Mouse (Mus musculus) G1E (cell line): ENCODE measurements around the gene Rnf123. TPM values are rescaled to one million over a fixed set of nuclear protein-coding genes. Genes with fewer than 3 reads are reported as not detected.

Experiments
- ATAC-seq: 2 replicates; pipeline ENCODE4 v1.8.0; 2016; ENCODE audit warnings: mild to moderate bottlenecking; ENCODE audit not compliant: insufficient number of reproducible peaks, poor library complexity, low FRiP score, severe bottlenecking; ENCODE audit errors: extremely low read depth
- DNase-seq: peaks from one replicate; pipeline ENCODE4 v3.0.0; 2012; ENCODE audit warnings: low spot score
- H3K27me3 ChIP-seq: 2 replicates; pipeline ENCODE4 v1.6.1; 2012; ENCODE audit warnings: mild to moderate bottlenecking, low read length, inconsistent platforms; ENCODE audit not compliant: insufficient read depth
- H3K36me3 ChIP-seq: replicated peaks from 2 replicates; pipeline ENCODE3; 2012; ENCODE audit warnings: mild to moderate bottlenecking, inconsistent platforms
- H3K4me1 ChIP-seq: 2 replicates; pipeline ENCODE4 v1.6.1; 2012; ENCODE audit warnings: low read depth, low read length, inconsistent platforms, mixed read lengths; ENCODE audit not compliant: insufficient read depth
- H3K4me3 ChIP-seq: 2 replicates; pipeline ENCODE4 v1.5.1; 2012; ENCODE audit warnings: low read depth, mild to moderate bottlenecking, inconsistent platforms, low read length, moderate library complexity, mixed read lengths
- H3K9me3 ChIP-seq: replicated peaks from 2 replicates; pipeline ENCODE4 v1.6.1; 2012; ENCODE audit warnings: inconsistent platforms
- CTCF ChIP-seq: IDR thresholded peaks from 2 replicates; pipeline ENCODE4 v1.5.1; 2012; ENCODE audit warnings: low read depth, low read length, inconsistent platforms, mixed read lengths
- GATA1 ChIP-seq: IDR thresholded peaks from 2 replicates; pipeline ENCODE4 v1.6.1; 2012; ENCODE audit warnings: borderline replicate concordance, low read length, inconsistent platforms, mixed read lengths
- GATA2 ChIP-seq: IDR thresholded peaks from 2 replicates; pipeline ENCODE4 v1.6.1; 2012; ENCODE audit warnings: low read depth, low read length, inconsistent platforms, borderline replicate concordance
- POLR2AphosphoS5 ChIP-seq: IDR thresholded peaks from 2 replicates; pipeline ENCODE4 v1.6.1; 2012; ENCODE audit warnings: low read depth, low read length, inconsistent platforms; ENCODE audit not compliant: insufficient replicate concordance
- TAL1 ChIP-seq: conservative IDR thresholded peaks from 2 replicates; pipeline ENCODE4 v1.6.1; 2012; ENCODE audit warnings: low read depth, low read length, inconsistent platforms, mixed read lengths
- polyA plus RNA-seq: library from polyadenylated mRNA; stranded (reverse); fragments of >175 nt; gene quantifications from 2 replicates; pipeline ENCODE4 v1.2.3, GENCODE M21; 2012
- total RNA-seq, 2 experiments: library from RNA; stranded (forward) in 1 of 2; stranded (reverse) in 1 of 2; fragments of 200-1000 nt in 1 of 2; fragments of >200 nt in 1 of 2; fragmentation: Nextera tagmentation in 1 of 2; gene quantifications; 2 replicates each; pipeline ENCODE4 v1.2.3; 2014 to 2017

Rnf123 gene
- total and polyA plus RNA-seq, 3 experiments = 18.6 to 255 (median 74.5) TPM

DNA sequence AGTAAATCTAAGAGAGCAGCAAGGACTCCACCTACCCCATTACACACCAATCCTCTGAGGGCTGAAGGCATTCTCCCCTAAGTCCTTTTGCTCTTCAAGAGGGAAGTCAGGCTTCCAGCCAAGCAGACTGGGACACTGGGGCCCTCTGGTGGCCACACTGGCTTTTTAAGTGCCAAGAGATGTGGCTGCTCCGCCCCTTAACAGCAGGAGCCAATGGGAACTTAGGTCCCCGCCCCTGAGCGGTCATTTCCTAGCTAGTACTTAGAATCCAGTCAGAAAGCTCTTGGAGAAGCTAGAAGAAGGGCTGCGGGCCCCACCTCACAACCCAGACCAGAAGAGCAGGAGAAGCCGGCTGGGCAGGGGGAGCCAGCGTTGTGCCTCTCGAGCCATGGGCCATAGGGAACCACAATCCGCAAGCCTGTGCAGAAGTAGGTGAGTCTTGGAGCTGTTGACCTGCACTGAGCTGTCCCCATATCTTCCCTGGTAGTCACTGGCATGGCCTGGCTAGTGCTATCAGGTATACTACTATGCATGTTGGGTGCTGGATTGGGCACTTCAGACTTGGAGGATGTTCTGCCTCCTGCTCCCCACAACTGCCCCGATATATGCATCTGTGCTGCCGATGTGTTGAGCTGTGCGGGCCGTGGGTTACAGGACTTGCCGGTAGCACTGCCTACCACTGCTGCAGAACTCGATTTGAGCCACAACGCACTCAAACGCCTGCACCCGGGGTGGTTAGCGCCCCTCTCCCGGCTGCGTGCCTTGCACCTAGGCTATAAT lies 30.1 kb downstream of the Rnf123 start, which contains the start of gene Amigo3:
Gene Amigo3, plus strand, starts transcription at position 275 of the 780 bp plus-strand sequence.
- Histone ChIP-seq H3K27me3 (no peaks in the 10 kb centered on the region; the same call in 1 of the 2 replicates), H3K36me3 (peaks cover 87% of the 10 kb centered on the region), H3K9me3 (no peaks in the 10 kb centered on the region), H3K4me3 (peak within 1 kb of the TSS; percentile 52; the same call in 1 of the 2 replicates), H3K4me1 (peaks cover 61% of the 10 kb centered on the region)
- ATAC-seq (peak; percentile 48), DNase-seq (peak; percentile 90)
- TF ChIP-seq POLR2AphosphoS5 (0 out of 2 replicates have a peak, but pooled peaks have one; percentile 69), GATA2 (no peak), CTCF (peak; percentile 61; the same call in 1 of the 2 replicates)

DNA sequence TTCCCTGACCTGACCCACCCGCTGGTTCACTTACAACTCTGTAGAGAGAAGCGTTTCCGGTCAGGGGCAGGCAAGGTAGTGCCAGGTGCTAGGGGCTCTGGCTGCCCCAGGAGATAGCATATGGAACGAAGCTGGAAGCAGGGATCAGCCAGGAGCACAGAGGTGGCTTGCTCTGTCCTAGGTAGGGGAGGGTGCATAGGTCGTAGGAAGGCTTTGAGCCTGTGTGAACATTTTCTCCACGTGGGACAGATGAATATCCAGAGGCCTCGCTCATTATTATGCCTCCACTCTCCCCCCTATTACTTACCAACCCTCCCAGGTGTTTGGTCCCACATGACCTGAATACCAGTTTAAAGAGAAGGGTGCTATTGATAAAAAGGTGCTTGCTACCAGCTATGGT lies 30.7 kb downstream of the Rnf123 start:
- Histone ChIP-seq H3K4me3 (no peak overlapping the region), H3K36me3 (peaks cover 87% of the 10 kb centered on the region), H3K27me3 (no peaks in the 10 kb centered on the region; the same call in 1 of the 2 replicates), H3K9me3 (no peaks in the 10 kb centered on the region), H3K4me1 (peaks cover 68% of the 10 kb centered on the region)
- DNase-seq (no peak), ATAC-seq (no peak)
- no peak for TF ChIP-seq GATA2
- TF ChIP-seq POLR2AphosphoS5 = peak; percentile 20; the same call in 1 of the 2 replicates

DNA sequence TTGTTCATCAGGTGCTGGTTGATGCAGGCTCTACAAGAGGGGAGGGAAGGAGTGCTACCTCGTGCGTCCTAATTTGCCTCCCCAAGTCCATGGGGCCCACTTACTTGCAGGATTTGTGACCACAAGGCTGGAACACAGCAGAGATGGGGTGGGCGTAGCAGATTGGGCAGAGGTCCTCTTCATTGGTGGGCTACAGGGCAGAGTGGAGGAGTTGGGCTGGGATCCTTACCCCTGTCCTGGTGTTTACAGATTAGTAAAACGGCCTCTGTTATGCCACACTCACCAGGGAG lies 31.3 kb downstream of the Rnf123 start:
- peaks cover 87% of the 10 kb centered on the region for H3K36me3 ChIP-seq
- no peaks in the 10 kb centered on the region for H3K9me3 ChIP-seq
- no peaks in the 10 kb centered on the region; the same call in 1 of the 2 replicates for H3K27me3 ChIP-seq
- TF ChIP-seq TAL1 (no peak), GATA2 (no peak), POLR2AphosphoS5 (no peak; the same call in 1 of the 2 replicates), GATA1 (no peak), CTCF (no peak)
- ATAC-seq = no peak
- DNase-seq = no peak
- peaks cover 72% of the 10 kb centered on the region for H3K4me1 ChIP-seq
- H3K4me3 ChIP-seq = no peak overlapping the region

DNA sequence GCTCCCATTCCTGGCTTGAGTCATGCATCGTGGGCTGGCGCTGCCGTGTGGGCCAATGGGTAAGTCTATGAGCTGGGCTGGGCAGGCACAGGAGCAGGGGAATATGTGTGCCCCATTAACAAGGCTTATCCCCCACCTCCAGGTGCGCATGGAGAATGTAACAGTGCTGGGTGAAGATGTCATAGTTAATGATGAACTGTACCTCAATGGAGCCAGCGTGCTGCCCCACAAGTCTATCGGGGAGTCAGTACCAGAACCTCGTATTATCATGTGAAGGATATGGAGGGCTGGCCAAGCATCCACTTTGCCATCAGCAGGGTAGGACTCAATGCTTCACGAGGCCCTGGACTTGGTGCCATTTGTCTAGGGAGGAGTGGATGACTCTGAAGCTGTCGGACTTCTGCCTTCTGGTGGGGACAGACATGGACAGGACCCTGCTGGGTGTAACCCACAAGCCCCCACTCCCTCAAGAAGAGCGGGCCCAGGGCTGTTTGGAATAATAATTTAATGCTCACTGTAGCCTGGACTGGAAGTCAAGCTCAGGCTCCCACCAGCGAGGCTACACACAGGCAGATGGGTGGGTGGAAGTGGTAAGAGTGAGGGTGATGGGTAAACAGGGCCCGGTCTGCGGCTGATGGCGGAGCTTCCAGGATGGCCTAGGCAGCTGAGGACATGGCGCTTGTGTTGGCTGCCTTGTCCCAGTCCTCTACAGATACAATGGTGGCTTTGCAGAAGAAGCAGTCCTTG lies 31.8 kb downstream of the Rnf123 start:
- Histone ChIP-seq H3K9me3 (no peaks in the 10 kb centered on the region), H3K27me3 (no peaks in the 10 kb centered on the region; the same call in 1 of the 2 replicates), H3K36me3 (peaks cover 87% of the 10 kb centered on the region), H3K4me3 (no peak overlapping the region; the same call in 1 of the 2 replicates), H3K4me1 (peaks cover 75% of the 10 kb centered on the region)
- DNase-seq = no peak
- no peak for TF ChIP-seq CTCF
- TF ChIP-seq POLR2AphosphoS5 = no peak
- no peak for TF ChIP-seq GATA1
- no peak for TF ChIP-seq TAL1
- TF ChIP-seq GATA2 = no peak
- ATAC-seq = no peak

DNA sequence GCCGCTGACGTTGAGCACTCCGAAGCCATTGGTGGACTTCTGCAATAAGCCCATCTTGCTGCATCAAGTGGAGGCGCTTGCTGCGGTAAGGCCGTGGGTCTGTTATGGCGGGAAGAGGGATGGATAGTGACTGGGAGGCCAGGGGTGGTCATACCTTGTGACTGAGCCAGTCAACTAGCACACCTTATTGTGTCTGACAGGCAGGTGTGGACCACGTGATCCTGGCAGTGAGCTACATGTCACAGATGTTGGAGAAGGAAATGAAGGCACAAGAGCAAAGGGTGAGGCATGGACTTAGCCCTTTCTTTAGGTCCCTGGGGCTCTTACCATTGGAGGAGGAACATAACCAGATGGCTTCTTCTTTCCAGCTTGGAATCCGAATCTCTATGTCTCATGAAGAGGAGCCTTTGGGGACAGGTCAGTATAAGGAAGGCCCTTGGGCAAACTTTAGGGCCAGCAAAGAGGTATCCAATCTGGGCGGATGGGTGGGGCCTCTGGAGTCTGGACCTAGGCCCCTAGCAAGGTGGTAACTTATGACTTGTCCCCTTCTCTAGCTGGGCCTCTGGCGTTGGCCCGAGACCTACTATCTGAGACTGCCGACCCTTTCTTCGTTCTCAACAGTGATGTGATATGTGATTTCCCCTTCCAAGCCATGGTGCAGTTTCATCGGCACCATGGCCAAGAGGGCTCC lies 33.4 kb downstream of the Rnf123 start:
- TF ChIP-seq TAL1 (no peak), GATA1 (no peak), GATA2 (no peak), POLR2AphosphoS5 (no peak), CTCF (no peak)
- DNase-seq (no peak), ATAC-seq (no peak)
- Histone ChIP-seq H3K4me3 (peak overlapping the region; percentile 80), H3K9me3 (no peaks in the 10 kb centered on the region), H3K27me3 (no peaks in the 10 kb centered on the region; the same call in 1 of the 2 replicates), H3K36me3 (peaks cover 87% of the 10 kb centered on the region), H3K4me1 (peaks cover 84% of the 10 kb centered on the region)

DNA sequence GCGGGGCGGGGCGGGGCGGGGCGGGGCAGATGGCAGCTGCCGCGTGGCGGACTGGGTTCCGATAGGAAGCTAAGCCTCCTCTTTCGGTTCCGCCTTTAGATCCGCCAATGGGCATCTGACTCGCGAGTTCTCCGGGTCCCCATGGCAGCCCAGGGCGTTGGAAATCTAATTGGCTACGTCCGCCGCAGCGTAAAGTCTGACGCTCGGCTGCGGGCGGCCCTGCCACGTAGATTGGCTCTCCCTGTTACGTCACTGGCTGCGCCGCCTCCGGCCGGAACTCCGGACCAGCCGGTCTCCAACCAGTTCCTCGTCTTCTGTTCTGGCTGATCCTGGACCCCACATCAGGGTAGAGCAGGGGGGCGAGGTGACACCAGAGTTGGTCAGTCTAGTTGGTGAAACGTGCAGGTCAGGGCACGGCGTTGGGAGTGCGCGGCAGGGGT lies 34.1 kb downstream of the Rnf123 start, which contains the start of gene Gmppb:
Gene Gmppb, plus strand, starts transcription at position 227 of the 440 bp plus-strand sequence.
- H3K36me3 ChIP-seq = peaks cover 84% of the 10 kb centered on the region
- H3K4me3 ChIP-seq = peak within 1 kb of the TSS; percentile 80
- TF ChIP-seq CTCF (no peak), POLR2AphosphoS5 (no peak), GATA2 (no peak)
- peaks cover 80% of the 10 kb centered on the region for H3K4me1 ChIP-seq
- ATAC-seq (peak; percentile 91), DNase-seq (peak; percentile 97)
- H3K27me3 ChIP-seq = no peaks in the 10 kb centered on the region; the same call in 1 of the 2 replicates
- H3K9me3 ChIP-seq = no peaks in the 10 kb centered on the region
